Mouse (Mus musculus) thymus, adult 2 months (tissue): ENCODE results near the gene Nfia.

Source experiments
- CTCF ChIP-seq: fragments of 200-500 bp; IDR thresholded peaks from 2 replicates; pipeline ENCODE4 v1.5.1; 2012; ENCODE audit warnings: mild to moderate bottlenecking, control low read depth, low read length, moderate library complexity, borderline replicate concordance; ENCODE audit not compliant: control insufficient read depth, poor library complexity, insufficient read depth; ENCODE audit errors: extremely low read depth
- POLR2A ChIP-seq: fragments of 200-500 bp; IDR thresholded peaks from 2 replicates; pipeline ENCODE4 v1.6.1; 2012; ENCODE audit warnings: mild to moderate bottlenecking, low read length, control low read depth, moderate library complexity; ENCODE audit not compliant: control insufficient read depth, poor library complexity, insufficient read depth; ENCODE audit errors: extremely low read depth

- TF ChIP-seq POLR2A: no peak
- no peak for TF ChIP-seq CTCF
These were observed 1.3 kb downstream of the Nfia start for GRCm38 (mm10) chr4:97773791-97774190.
